Mouse (Mus musculus): ENCODE data around the gene Glp2r. TPM values are rescaled to one million over a fixed set of nuclear protein-coding genes. Genes with fewer than 3 reads are reported as not detected.

The Glp2r gene
- total RNA-seq, 2 experiments from 2014 or later, result not detected

- intact Hi-C loops (cut with DNase I), result no loop called here
- no peak for DNase-seq
These were observed 106.0 kb downstream of the Glp2r start for GRCm38 (mm10) chr11:67664918-67665317.

- intact Hi-C loops (cut with DNase I), result no loop called here
- no peak for DNase-seq
These were observed 106.7 kb downstream of the Glp2r start for GRCm38 (mm10) chr11:67664261-67664660.

GRCm38 (mm10) chr11:67663437-67663836 lies 107.5 kb downstream of the Glp2r start:
- intact Hi-C loops (cut with DNase I), result no loop called here
- no peak for DNase-seq

GRCm38 (mm10) chr11:67661465-67661864 lies 109.5 kb downstream of the Glp2r start:
- intact Hi-C loops (cut with DNase I), result no loop called here
- DNase-seq, result no peak

GRCm38 (mm10) chr11:67657685-67658382 lies 113.1 kb downstream of the Glp2r start:
- intact Hi-C loops (cut with DNase I), result loop anchor here (1.0 to 2.0 kb wide), 2 partner anchors 18 to 153 kb away; no protein-coding TSS in a partner anchor
- peak; percentile 62 to 73 for DNase-seq

GRCm38 (mm10) chr11:67656811-67657210 lies 114.1 kb downstream of the Glp2r start:
- intact Hi-C loops (cut with DNase I), result loop anchor here (1.0 kb wide), 1 partner anchor 19 kb away; no protein-coding TSS in a partner anchor
- no peak for DNase-seq

- intact Hi-C loops (cut with DNase I), result no loop called here
- DNase-seq, result no peak
These were observed 114.6 kb downstream of the Glp2r start for GRCm38 (mm10) chr11:67656366-67656765.

- DNase-seq, result peak in 1 of 2 experiments; percentile 50
- intact Hi-C loops (cut with DNase I), result no loop called here
These were observed 115.6 kb downstream of the Glp2r start for GRCm38 (mm10) chr11:67655236-67655959.

GRCm38 (mm10) chr11:67654514-67654913 lies 116.4 kb downstream of the Glp2r start:
- intact Hi-C loops (cut with DNase I), result no loop called here
- no peak for DNase-seq

- DNase-seq, result no peak
- intact Hi-C loops (cut with DNase I), result no loop called here
These were observed 117.3 kb downstream of the Glp2r start for GRCm38 (mm10) chr11:67653521-67654090.

- intact Hi-C loops (cut with DNase I), result no loop called here
- no peak for DNase-seq
These were observed 118.1 kb downstream of the Glp2r start for GRCm38 (mm10) chr11:67652893-67653255.

- DNase-seq, result peak in 1 of 2 experiments; percentile 46
- intact Hi-C loops (cut with DNase I), result no loop called here
These were observed 118.6 kb downstream of the Glp2r start for GRCm38 (mm10) chr11:67652194-67652892.

- intact Hi-C loops (cut with DNase I), result no loop called here
- no peak for DNase-seq
These were observed 119.2 kb downstream of the Glp2r start for GRCm38 (mm10) chr11:67651731-67652130.

- intact Hi-C loops (cut with DNase I), result loop anchor here (1.0 to 10.0 kb wide), 4 partner anchors 63 to 538 kb away; partner anchors contain the start of gene Gas7
- no peak for DNase-seq
These were observed 120.8 kb downstream of the Glp2r start for GRCm38 (mm10) chr11:67649971-67650707.

GRCm38 (mm10) chr11:67648651-67649407 lies 122.1 kb downstream of the Glp2r start:
- DNase-seq, result peak; percentile 44 to 53
- intact Hi-C loops (cut with DNase I), result loop anchor here (1.0 to 10.0 kb wide), 4 partner anchors 62 to 537 kb away; partner anchors contain the start of gene Gas7

- DNase-seq, result peak; percentile 87 to 91
- intact Hi-C loops (cut with DNase I), result loop anchor here (1.0 to 10.0 kb wide), 5 partner anchors 60 to 535 kb away; partner anchors contain the start of gene Gas7
These were observed 123.2 kb downstream of the Glp2r start for GRCm38 (mm10) chr11:67647745-67648144.

GRCm38 (mm10) chr11:67644632-67645149 lies 126.3 kb downstream of the Glp2r start:
- intact Hi-C loops (cut with DNase I), result loop anchor here (5.0 to 10.0 kb wide), 3 partner anchors 57 to 532 kb away; partner anchors contain the start of gene Gas7
- no peak for DNase-seq

- intact Hi-C loops (cut with DNase I), result loop anchor here (10.0 kb wide), 1 partner anchor 189 kb away; the partner anchor contains the start of gene Gas7
- no peak for DNase-seq
These were observed 127.5 kb downstream of the Glp2r start for GRCm38 (mm10) chr11:67643465-67643864.

- intact Hi-C loops (cut with DNase I), result loop anchor here (10.0 kb wide), 1 partner anchor 188 kb away; the partner anchor contains the start of gene Gas7
- no peak for DNase-seq
These were observed 128.1 kb downstream of the Glp2r start for GRCm38 (mm10) chr11:67642835-67643234.
